Mouse (Mus musculus) CH12.LX (cell line): Measurements from ENCODE around the gene Skap2. TPM values are rescaled to one million over a fixed set of nuclear protein-coding genes. Genes with fewer than 3 reads are reported as not detected.

Experiments used
- DNase-seq: peaks from one replicate; pipeline ENCODE4 v3.0.0-alpha.2; 2013; ENCODE audit errors: extremely low read depth
- H3K27ac ChIP-seq: 2 replicates; pipeline ENCODE4 v1.5.1; 2012; ENCODE audit warnings: low read depth, mild to moderate bottlenecking, control low read depth, moderate library complexity; ENCODE audit not compliant: insufficient read depth
- H3K27me3 ChIP-seq: replicated peaks from 2 replicates; pipeline ENCODE3; 2012; ENCODE audit warnings: inconsistent platforms
- H3K36me3 ChIP-seq, 2 experiments: replicated peaks in 1 of 2; 2 replicates each; pipeline versions ENCODE3 to v1.6.1; 2012; ENCODE audit warnings: inconsistent platforms in 1 of 2, low read length in 1 of 2, mild to moderate bottlenecking in 1 of 2, mixed read lengths in 1 of 2, moderate library complexity in 1 of 2; ENCODE audit not compliant: control insufficient read depth in 1 of 2, insufficient read depth in 1 of 2
- H3K4me1 ChIP-seq, 2 experiments: 2 replicates each; pipeline ENCODE4 v1.6.1; 2012; ENCODE audit warnings: inconsistent platforms in 1 of 2, moderate library complexity in 1 of 2; ENCODE audit not compliant: insufficient read depth in 2 of 2, control insufficient read depth in 1 of 2
- H3K4me2 ChIP-seq: 2 replicates; pipeline ENCODE4 v1.6.1; 2012; ENCODE audit warnings: low read depth, mild to moderate bottlenecking, control low read depth; ENCODE audit not compliant: poor library complexity, insufficient read depth, severe bottlenecking
- H3K4me3 ChIP-seq, 3 experiments: fragments of 150-350 bp in 1 of 3; sonication (generic) in 1 of 3; replicated peaks in 1 of 3; 2 replicates each; pipeline versions ENCODE3 to v1.5.1; 2011 to 2012; ENCODE audit warnings: low read depth in 2 of 3, low read length in 2 of 3, mild to moderate bottlenecking in 2 of 3, moderate library complexity in 2 of 3, control low read depth in 1 of 3, improper control_type of control experiment in 1 of 3, inconsistent platforms in 1 of 3, mixed read lengths in 1 of 3; ENCODE audit not compliant: poor library complexity in 1 of 3
- H3K79me2 ChIP-seq: replicated peaks from 2 replicates; pipeline ENCODE4 v1.6.1; 2012; ENCODE audit warnings: mild to moderate bottlenecking, moderate library complexity; ENCODE audit not compliant: control insufficient read depth, poor library complexity, insufficient read depth, severe bottlenecking; ENCODE audit errors: extremely low read depth
- H3K9ac ChIP-seq: 2 replicates; pipeline ENCODE4 v1.6.1; 2012; ENCODE audit warnings: low read depth, mild to moderate bottlenecking, control low read depth, moderate library complexity; ENCODE audit not compliant: insufficient read depth
- H3K9me3 ChIP-seq: replicated peaks from 2 replicates; pipeline ENCODE3; 2012; ENCODE audit warnings: low read length, inconsistent platforms, mixed read lengths
- BHLHE40 ChIP-seq: IDR thresholded peaks from 2 replicates; pipeline ENCODE4 v1.6.1; 2011; ENCODE audit warnings: mild to moderate bottlenecking, low read depth, low read length, improper control_type of control experiment
- CHD1 ChIP-seq: IDR thresholded peaks from 2 replicates; pipeline ENCODE4 v1.6.1; 2012; ENCODE audit warnings: low read depth, low read length, improper control_type of control experiment, inconsistent platforms
- CTCF ChIP-seq, 2 experiments: IDR thresholded peaks in 1 of 2; conservative IDR thresholded peaks in 1 of 2; 2 replicates each; pipeline ENCODE4 v1.5.1; 2011 to 2012; ENCODE audit warnings: low read depth in 2 of 2, low read length in 2 of 2, improper control_type of control experiment in 1 of 2, inconsistent platforms in 1 of 2, mild to moderate bottlenecking in 1 of 2, moderate library complexity in 1 of 2
- E2F4 ChIP-seq: IDR thresholded peaks from 2 replicates; pipeline ENCODE4 v1.6.1; 2011; ENCODE audit warnings: low read depth, low read length, improper control_type of control experiment; ENCODE audit not compliant: insufficient replicate concordance
- HCFC1 ChIP-seq: IDR thresholded peaks from 2 replicates; pipeline ENCODE4 v1.6.1; 2012; ENCODE audit warnings: low read depth, mild to moderate bottlenecking, inconsistent platforms, low read length, improper control_type of control experiment
- IRF4 ChIP-seq: IDR thresholded peaks from 2 replicates; pipeline ENCODE4 v1.6.1; 2014; ENCODE audit warnings: low read depth, mild to moderate bottlenecking, inconsistent platforms, low read length, improper control_type of control experiment
- MAFK ChIP-seq: IDR thresholded peaks from 2 replicates; pipeline ENCODE4 v1.6.1; 2011; ENCODE audit warnings: low read length, improper control_type of control experiment; ENCODE audit not compliant: insufficient replicate concordance
- MEF2A ChIP-seq: IDR thresholded peaks from 2 replicates; pipeline ENCODE4 v1.6.1; 2014; ENCODE audit warnings: low read depth, mild to moderate bottlenecking, inconsistent platforms, low read length, improper control_type of control experiment, borderline replicate concordance
- MYC ChIP-seq: IDR thresholded peaks from 2 replicates; pipeline ENCODE4 v1.6.1; 2011; ENCODE audit warnings: low read depth, mild to moderate bottlenecking, improper control_type of control experiment, low read length
- PAX5 ChIP-seq: IDR thresholded peaks from 2 replicates; pipeline ENCODE4 v1.6.1; 2012; ENCODE audit warnings: low read length, inconsistent platforms, mixed read lengths
- POLR2A ChIP-seq: IDR thresholded peaks from 2 replicates; pipeline ENCODE4 v1.6.1; 2011; ENCODE audit warnings: low read depth, mild to moderate bottlenecking, improper control_type of control experiment, low read length
- POLR2AphosphoS2 ChIP-seq: IDR thresholded peaks from 2 replicates; pipeline ENCODE4 v1.6.1; 2011; ENCODE audit warnings: low read depth, low read length, improper control_type of control experiment
- RCOR1 ChIP-seq: conservative IDR thresholded peaks from 2 replicates; pipeline ENCODE4 v1.6.1; 2012; ENCODE audit warnings: low read depth, mild to moderate bottlenecking, inconsistent platforms, low read length, improper control_type of control experiment
- UBTF ChIP-seq: IDR thresholded peaks from 2 replicates; pipeline ENCODE4 v1.6.1; 2012; ENCODE audit warnings: low read depth, mild to moderate bottlenecking, inconsistent platforms, low read length, improper control_type of control experiment, moderate library complexity
- USF1 ChIP-seq: IDR thresholded peaks from 2 replicates; pipeline ENCODE4 v1.6.1; 2014; ENCODE audit warnings: low read depth, mild to moderate bottlenecking, inconsistent platforms, low read length, improper control_type of control experiment
- USF2 ChIP-seq: conservative IDR thresholded peaks from 2 replicates; pipeline ENCODE4 v1.6.1; 2011; ENCODE audit warnings: low read depth, low read length, improper control_type of control experiment
- ZC3H11A ChIP-seq: IDR thresholded peaks from 2 replicates; pipeline ENCODE4 v1.6.1; 2012; ENCODE audit warnings: low read depth, mild to moderate bottlenecking, inconsistent platforms, low read length, improper control_type of control experiment
- ZKSCAN1 ChIP-seq: IDR thresholded peaks from 2 replicates; pipeline ENCODE4 v1.6.1; 2012; ENCODE audit warnings: low read depth, inconsistent platforms, low read length, improper control_type of control experiment, borderline replicate concordance
- ZMIZ1 ChIP-seq: IDR thresholded peaks from 2 replicates; pipeline ENCODE4 v1.6.1; 2012; ENCODE audit warnings: low read depth, mild to moderate bottlenecking, inconsistent platforms, low read length, improper control_type of control experiment
- dilution Hi-C: fragments of 300-500 bp; cut with MboI; formaldehyde crosslinking; loops from 2 replicates; pipeline ENCODE4 v1.14.3; 2020; ENCODE audit warnings: low sequenced_read_pairs; ENCODE audit not compliant: extremely low pct_unique_long_range_greater_than_20kb, extremely low pct_ligation_motif_present
- in situ Hi-C: fragments of 300-500 bp; cut with MboI; formaldehyde crosslinking; loops from 3 replicates; pipeline ENCODE4 v1.14.3; 2019; ENCODE audit warnings: low sequenced_read_pairs, low pct_ligation_motif_present, low pct_unique_long_range_greater_than_20kb, mixed read lengths
- polyA plus RNA-seq: library from polyadenylated mRNA; unstranded; fragments of >175 nt; gene quantifications from 2 replicates; pipeline ENCODE4 v1.2.1, GENCODE M21; 2012; ENCODE audit warnings: low read depth; ENCODE audit not compliant: insufficient read length
- total RNA-seq, 2 experiments: library from RNA; depleted of rRNA; stranded (reverse); fragments of 300-350 nt in 1 of 2; fragments of >200 nt in 1 of 2; gene quantifications; 2 replicates each; pipeline ENCODE4 v1.2.3; 2012 to 2014

Skap2 gene
- total and polyA plus RNA-seq, 3 experiments: 25.8 to 76.1 (median 51.9) TPM

- Histone ChIP-seq H3K36me3 (no peaks in the 10 kb centered on the region), H3K79me2 (no peaks in the 10 kb centered on the region), H3K9ac (no peak overlapping the region), H3K27ac (no peak overlapping the region), H3K4me3 (no peak overlapping the region)
- dilution Hi-C loops: no loop called here
- in situ Hi-C loops: no loop called here
- TF ChIP-seq POLR2A (no peak), USF1 (no peak), HCFC1 (no peak), CHD1 (no peak), ZMIZ1 (no peak), ZC3H11A (no peak), RCOR1 (no peak), CTCF (conservative IDR thresholded peaks at IDR 0.05 in 1 of 2, IDR thresholded peaks at IDR 0.05 in 1 of 2; ENCODE audit: low read depth in 2 of 2, low read length in 2 of 2) (no peak), PAX5 (no peak)
- TF ChIP-seq, all 38 proteins: peak for 0
- peaks cover 3% of the 10 kb centered on the region for H3K27me3 ChIP-seq
- H3K9me3 ChIP-seq: peaks cover 8% of the 10 kb centered on the region
- DNase-seq: no peak
- no peaks in the 10 kb centered on the region for H3K4me1 ChIP-seq
- H3K4me2 ChIP-seq: no peak overlapping the region
These were observed 191.5 kb downstream of the Skap2 start for GRCm38 (mm10) chr6:51820853-51821252.

- in situ Hi-C loops (no loop called here), dilution Hi-C loops (no loop called here)
- Histone ChIP-seq H3K4me3 (no peak overlapping the region), H3K4me1 (no peaks in the 10 kb centered on the region), H3K4me2 (no peak overlapping the region), H3K79me2 (no peaks in the 10 kb centered on the region), H3K9ac (no peak overlapping the region), H3K27ac (no peak overlapping the region), H3K9me3 (peaks cover 8% of the 10 kb centered on the region), H3K36me3 (no peaks in the 10 kb centered on the region), H3K27me3 (peaks cover 3% of the 10 kb centered on the region)
- TF ChIP-seq POLR2AphosphoS2: no peak
- no peak for TF ChIP-seq IRF4
- TF ChIP-seq E2F4: no peak
- TF ChIP-seq USF2: no peak
- TF ChIP-seq UBTF: no peak
- TF ChIP-seq HCFC1: no peak
- no peak for DNase-seq
These were observed 195.3 kb downstream of the Skap2 start for GRCm38 (mm10) chr6:51816892-51817621.

GRCm38 (mm10) chr6:51810906-51811305 is 201.4 kb downstream of the Skap2 start:
- dilution Hi-C loops (no loop called here), in situ Hi-C loops (no loop called here)
- no peak overlapping the region for H3K27ac ChIP-seq

More at GRCm38 (mm10) chr6:51810906-51811305, 201.4 kb downstream of the Skap2 start:
- Histone ChIP-seq H3K27me3 (no peaks in the 10 kb centered on the region), H3K4me2 (no peak overlapping the region), H3K36me3 (no peaks in the 10 kb centered on the region), H3K4me1 (no peaks in the 10 kb centered on the region), H3K9ac (no peak overlapping the region), H3K9me3 (no peaks in the 10 kb centered on the region), H3K79me2 (no peaks in the 10 kb centered on the region), H3K4me3 (no peak overlapping the region)
- no peak for DNase-seq
- TF ChIP-seq ZKSCAN1: no peak
- no peak for TF ChIP-seq BHLHE40
- no peak for TF ChIP-seq MEF2A
- no peak for TF ChIP-seq CHD1
- no peak for TF ChIP-seq RCOR1
- no peak for TF ChIP-seq ZMIZ1
- TF ChIP-seq POLR2A: no peak
- no peak for TF ChIP-seq MYC
- no peak for TF ChIP-seq MAFK
- TF ChIP-seq USF1: no peak
